Comparison of ENCODE assay signal across 11 mouse cellular contexts in genomic region chr4:107138948-107139835, GRCm38 (mm10). TPM values are rescaled to one million over a fixed set of nuclear protein-coding genes. Genes with fewer than 3 reads are reported as not detected.
DNase-seq lines count a peak whose midpoint lies in the region; ATAC-seq lines count a peak whose summit lies in the region.
"Had no signal": no experiment of that assay in that cellular context is flagged by ENCODE, and none has a peak within 500 bp of the region (broad histone marks: within the 10 kb centered on the region; RNA-seq: fewer than 3 reads in every experiment).

No protein-coding gene starts in this region.

- peak overlapping the region; percentile 55 for H3K27ac ChIP-seq in forebrain, embryonic 13.5 days
- H3K27ac ChIP-seq in limb, embryonic 12.5 days, result 0 out of 2 replicates have a peak overlapping the region, but pooled peaks have one; percentile 20
- H3K27ac ChIP-seq: embryonic facial prominence, embryonic 15.5 days had no signal

- no peak overlapping the region for H3K4me3 ChIP-seq in forebrain, embryonic 13.5 days
- no peak overlapping the region for H3K4me3 ChIP-seq in limb, embryonic 12.5 days (replicated peaks)
- H3K4me3 ChIP-seq: embryonic facial prominence, embryonic 15.5 days had no signal

- ATAC-seq in forebrain, embryonic 13.5 days, result peak; percentile 72
- no peak for ATAC-seq in limb, embryonic 12.5 days (ENCODE audit: insufficient number of reproducible peaks, insufficient read depth, low FRiP score, low TSS enrichment, low read depth)

- peak overlapping the region; percentile 40; the same call in 1 of the 2 replicates for H3K9ac ChIP-seq in forebrain, embryonic 13.5 days
- no peak overlapping the region for H3K9ac ChIP-seq in limb, embryonic 12.5 days (replicated peaks)
- H3K9ac ChIP-seq: embryonic facial prominence, embryonic 15.5 days had no signal

- H3K36me3 ChIP-seq in forebrain, embryonic 13.5 days (ENCODE audit: poor library complexity, severe bottlenecking), result 0 out of 2 replicates have a peak, but pooled peaks cover 5% of the 10 kb centered on the region
- no peaks in the 10 kb centered on the region; the same call in 1 of the 2 replicates for H3K36me3 ChIP-seq in limb, embryonic 12.5 days

- peaks cover 66% of the 10 kb centered on the region for H3K4me1 ChIP-seq in forebrain, embryonic 13.5 days
- H3K4me1 ChIP-seq in limb, embryonic 12.5 days (replicated peaks), result peaks cover 62% of the 10 kb centered on the region

- H3K4me2 ChIP-seq in forebrain, embryonic 13.5 days, result peak overlapping the region; percentile 44
- H3K4me2 ChIP-seq in limb, embryonic 12.5 days, result peak overlapping the region; percentile 27
- H3K4me2 ChIP-seq: embryonic facial prominence, embryonic 15.5 days had no signal

- 12% methylated on average over 37 of the region's 37 CpGs for WGBS in forebrain, embryonic 13.5 days
- WGBS in limb, embryonic 12.5 days, result 15% methylated on average over 37 of the region's 37 CpGs

- DNase-seq in kidney, postnatal 10 days, result peak; percentile 35
- no peak for DNase-seq in kidney, postnatal 36 days
- DNase-seq in retina, postnatal 1 day, result peak; percentile 53
- no peak for DNase-seq in liver
- no peak for DNase-seq in left cerebral cortex, adult 18-20 months (ENCODE audit: low spot score in 2 of 2)
- DNase-seq: gastrocnemius, postnatal 36 days; right cerebral cortex, postnatal 14 days had no signal

- H3K27me3 ChIP-seq in forebrain, embryonic 13.5 days, result no peaks in the 10 kb centered on the region
- no peaks in the 10 kb centered on the region for H3K27me3 ChIP-seq in limb, embryonic 12.5 days
- H3K27me3 ChIP-seq: embryonic facial prominence, embryonic 15.5 days had no signal

- no peaks in the 10 kb centered on the region for H3K9me3 ChIP-seq in forebrain, embryonic 13.5 days (replicated peaks)
- H3K9me3 ChIP-seq in limb, embryonic 12.5 days, result no peaks in the 10 kb centered on the region
- H3K9me3 ChIP-seq: embryonic facial prominence, embryonic 15.5 days had no signal

RNA-seq across cellular contexts. Expression of gene Tmem59, which starts 39.0 kb away (rescaled TPM):
- 335 and 337 TPM in 2 replicates for polyA plus RNA-seq in forebrain, embryonic 13.5 days (2015; fragmentation: Nextera tagmentation; extraction: Ambion mirVana)
- polyA plus RNA-seq in limb, embryonic 12.5 days (2016; fragmentation: Nextera tagmentation; extraction: Ambion mirVana), result 336 and 348 TPM in 2 replicates
- total RNA-seq in left cerebral cortex, adult 18-20 months (2021), result 100 to 1,000 TPM; 233 to 241 TPM

RNA-seq across cellular contexts. Expression of gene Tceanc2, which starts 39.7 kb away (rescaled TPM):
- 38.9 and 52.3 TPM in 2 replicates for polyA plus RNA-seq in forebrain, embryonic 13.5 days (2015; fragmentation: Nextera tagmentation; extraction: Ambion mirVana)
- 18.6 and 24.7 TPM in 2 replicates for polyA plus RNA-seq in limb, embryonic 12.5 days (2016; fragmentation: Nextera tagmentation; extraction: Ambion mirVana)
- total RNA-seq in left cerebral cortex, adult 18-20 months (2021), result 10 to 100 TPM; 14.0 to 15.9 TPM

RNA-seq across cellular contexts. Expression of gene Cdcp2, which starts 42.5 kb away (rescaled TPM):
- polyA plus RNA-seq in forebrain, embryonic 13.5 days (2015; fragmentation: Nextera tagmentation; extraction: Ambion mirVana), result not detected in 2 replicates
- polyA plus RNA-seq in limb, embryonic 12.5 days (2016; fragmentation: Nextera tagmentation; extraction: Ambion mirVana), result not detected in 2 replicates
- not detected for total RNA-seq in left cerebral cortex, adult 18-20 months (2021)
- total RNA-seq: gastrocnemius, postnatal 36 days had no signal
- polyA plus RNA-seq: embryonic facial prominence, embryonic 15.5 days; testis, adult 2 months had no signal

Comparison
In these comparisons a context has a peak if more than half of its experiments do, and no peak if none do; other contexts are left out.
1. DNase-seq: peak in kidney, postnatal 10 days (single experiment) and retina, postnatal 1 day (single experiment); none in kidney, postnatal 36 days (0 of 2), liver (single experiment) and left cerebral cortex, adult 18-20 months (0 of 2).